ENCODE assay signal across 8 mouse cellular contexts in genomic region chr19:6339890-6340504, GRCm38 (mm10). TPM values are rescaled to one million over a fixed set of nuclear protein-coding genes. Genes with fewer than 3 reads are reported as not detected.
A peak's percentile ranks its signal among the peaks of the same experiment; 100 is the strongest.
DNase-seq lines count a peak whose midpoint lies in the region; ATAC-seq lines count a peak whose summit lies in the region.

No protein-coding gene starts in this region.

- H3K4me2 ChIP-seq in hindbrain, embryonic 14.5 days (replicated peaks): peak overlapping the region; percentile 83
- peak overlapping the region; percentile 98 for H3K4me2 ChIP-seq in liver, embryonic 11.5 days

- peaks cover 64% of the 10 kb centered on the region for H3K36me3 ChIP-seq in hindbrain, embryonic 14.5 days (replicated peaks; ENCODE audit: control insufficient read depth, insufficient read depth)
- peaks cover 16% of the 10 kb centered on the region for H3K36me3 ChIP-seq in liver, embryonic 11.5 days (ENCODE audit: control insufficient read depth, insufficient read depth, low read length)

- no peak overlapping the region for H3K9ac ChIP-seq in hindbrain, embryonic 14.5 days
- H3K9ac ChIP-seq in liver, embryonic 11.5 days (ENCODE audit: low read depth, low read length): peak overlapping the region; percentile 82

- peak; percentile 48 for DNase-seq in adrenal gland, postnatal 10 days
- no peak for DNase-seq in adrenal gland, adult 18-20 months (ENCODE audit: low spot score in 2 of 2)
- DNase-seq in hindbrain, embryonic 14.5 days (ENCODE audit: low spot score): no peak
- DNase-seq in liver, embryonic 11.5 days (ENCODE audit: low spot score): no peak
- DNase-seq in naive thymus-derived CD4-positive, alpha-beta T cell, adult 2 months (ENCODE audit: low read depth): peak; percentile 92
- DNase-seq in right cerebral cortex, postnatal 36 days (ENCODE audit: low spot score in 2 of 2): no peak
- no peak for DNase-seq in cerebellum, postnatal 14 days

- no peaks in the 10 kb centered on the region for H3K9me3 ChIP-seq in hindbrain, embryonic 14.5 days (ENCODE audit: control insufficient read depth, low read length)
- H3K9me3 ChIP-seq in liver, embryonic 11.5 days (ENCODE audit: control insufficient read depth, low read length): no peaks in the 10 kb centered on the region

- peaks cover 12% of the 10 kb centered on the region for H3K4me1 ChIP-seq in brown adipose tissue, adult 24 weeks (ENCODE audit: control insufficient read depth, insufficient read depth, insufficient read length, low read length)
- H3K4me1 ChIP-seq in hindbrain, embryonic 14.5 days (replicated peaks; ENCODE audit: control insufficient read depth, insufficient read depth, low read length): peaks cover 26% of the 10 kb centered on the region
- peaks cover 48% of the 10 kb centered on the region for H3K4me1 ChIP-seq in liver, embryonic 11.5 days (replicated peaks; ENCODE audit: control insufficient read depth, insufficient read depth, low read length)

- H3K27me3 ChIP-seq in hindbrain, embryonic 14.5 days (ENCODE audit: control insufficient read depth, insufficient read depth, low read length): no peaks in the 10 kb centered on the region
- H3K27me3 ChIP-seq in liver, embryonic 11.5 days (replicated peaks; ENCODE audit: control insufficient read depth, insufficient read depth, low read length): no peaks in the 10 kb centered on the region

- ATAC-seq in hindbrain, embryonic 14.5 days (ENCODE audit: low FRiP score): no peak
- peak; percentile 10; the same call in 1 of the 2 replicates for ATAC-seq in liver, embryonic 11.5 days (replicated peaks; ENCODE audit: low FRiP score)

- peak overlapping the region; percentile 56 for H3K4me3 ChIP-seq in brown adipose tissue, adult 24 weeks (ENCODE audit: insufficient read depth, low read depth, low read length)
- no peak overlapping the region for H3K4me3 ChIP-seq in hindbrain, embryonic 14.5 days (replicated peaks; ENCODE audit: low read length)
- H3K4me3 ChIP-seq in liver, embryonic 11.5 days (ENCODE audit: low read depth, low read length): peak overlapping the region; percentile 82; the same call in 1 of the 2 replicates

- 66% methylated on average over 15 of the region's 15 CpGs for WGBS in hindbrain, embryonic 14.5 days
- 50% methylated on average over 15 of the region's 15 CpGs for WGBS in liver, embryonic 11.5 days

- H3K27ac ChIP-seq in brown adipose tissue, adult 24 weeks (replicated peaks; ENCODE audit: low read depth, low read length): peak overlapping the region; percentile 97
- no peak overlapping the region for H3K27ac ChIP-seq in hindbrain, embryonic 14.5 days
- H3K27ac ChIP-seq in liver, embryonic 11.5 days (ENCODE audit: low read depth, low read length): peak overlapping the region; percentile 54

RNA-seq across cellular contexts. Expression of gene Map4k2, which starts 0.9 kb away (rescaled TPM):
- total RNA-seq in adrenal gland, postnatal 10 days (2021): 10 to 100 TPM; 35.9 to 54.6 TPM
- 10 to 100 TPM; 31.1 to 40.1 TPM for total RNA-seq in adrenal gland, adult 18-20 months (2021)
- polyA plus RNA-seq in brown adipose tissue, adult 24 weeks (2012; ENCODE audit: insufficient read depth, insufficient read length, missing spikeins): 7.9 and 14.0 TPM in 2 replicates
- polyA plus RNA-seq in hindbrain, embryonic 14.5 days (2014; fragmentation: Nextera tagmentation; extraction: Ambion mirVana): 12.4 and 15.4 TPM in 2 replicates
- polyA plus RNA-seq in liver, embryonic 11.5 days (2014; fragmentation: Nextera tagmentation; extraction: Ambion mirVana): 12.9 and 14.2 TPM in 2 replicates

RNA-seq across cellular contexts. Expression of gene Men1, which starts 5.2 kb away (rescaled TPM):
- 10 to 100 TPM; 37.1 to 38.7 TPM for total RNA-seq in adrenal gland, postnatal 10 days (2021)
- total RNA-seq in adrenal gland, adult 18-20 months (2021): 10 to 100 TPM; 48.2 to 54.2 TPM
- 13.9 and 22.2 TPM in 2 replicates for polyA plus RNA-seq in brown adipose tissue, adult 24 weeks (2012; ENCODE audit: insufficient read depth, insufficient read length, missing spikeins)
- 46.7 and 51.5 TPM in 2 replicates for polyA plus RNA-seq in hindbrain, embryonic 14.5 days (2014; fragmentation: Nextera tagmentation; extraction: Ambion mirVana)
- polyA plus RNA-seq in liver, embryonic 11.5 days (2014; fragmentation: Nextera tagmentation; extraction: Ambion mirVana): 53.8 and 59.7 TPM in 2 replicates

RNA-seq across cellular contexts. Expression of gene Sf1, which starts 23.5 kb away (rescaled TPM):
- 100 to 1,000 TPM; 166 to 186 TPM for total RNA-seq in adrenal gland, postnatal 10 days (2021)
- total RNA-seq in adrenal gland, adult 18-20 months (2021): 100 to 1,000 TPM; 233 to 277 TPM
- 47.9 and 56.8 TPM in 2 replicates for polyA plus RNA-seq in brown adipose tissue, adult 24 weeks (2012; ENCODE audit: insufficient read depth, insufficient read length, missing spikeins)
- 103 and 112 TPM in 2 replicates for polyA plus RNA-seq in hindbrain, embryonic 14.5 days (2014; fragmentation: Nextera tagmentation; extraction: Ambion mirVana)
- polyA plus RNA-seq in liver, embryonic 11.5 days (2014; fragmentation: Nextera tagmentation; extraction: Ambion mirVana): 194 and 203 TPM in 2 replicates

RNA-seq across cellular contexts. Expression of gene Cdc42bpg, which starts 33.7 kb away (rescaled TPM):
- total RNA-seq in adrenal gland, postnatal 10 days (2021): 10 to 100 TPM; 10.3 to 11.6 TPM
- total RNA-seq in adrenal gland, adult 18-20 months (2021): 10 to 100 TPM; 15.1 to 19.3 TPM
- 2.5 and 2.8 TPM in 2 replicates for polyA plus RNA-seq in brown adipose tissue, adult 24 weeks (2012; ENCODE audit: insufficient read depth, insufficient read length, missing spikeins)
- 0.56 and 0.63 TPM in 2 replicates for polyA plus RNA-seq in hindbrain, embryonic 14.5 days (2014; fragmentation: Nextera tagmentation; extraction: Ambion mirVana)
- 0.26 and 1.2 TPM in 2 replicates for polyA plus RNA-seq in liver, embryonic 11.5 days (2014; fragmentation: Nextera tagmentation; extraction: Ambion mirVana)

RNA-seq across cellular contexts. Expression of gene Pygm, which starts 44.2 kb away (rescaled TPM):
- total RNA-seq in adrenal gland, postnatal 10 days (2021): 100 to 1,000 TPM in 1 of 2 experiments, 10 to 100 TPM in 1; 92.0 to 223 TPM
- 10 to 100 TPM; 55.0 to 65.0 TPM for total RNA-seq in adrenal gland, adult 18-20 months (2021)
- polyA plus RNA-seq in brown adipose tissue, adult 24 weeks (2012; ENCODE audit: insufficient read depth, insufficient read length, missing spikeins): 28.7 and 48.3 TPM in 2 replicates
- 6.2 and 6.8 TPM in 2 replicates for polyA plus RNA-seq in hindbrain, embryonic 14.5 days (2014; fragmentation: Nextera tagmentation; extraction: Ambion mirVana)
- 1.4 and 4.3 TPM in 2 replicates for polyA plus RNA-seq in liver, embryonic 11.5 days (2014; fragmentation: Nextera tagmentation; extraction: Ambion mirVana)

Comparison
In these comparisons a context has a peak if more than half of its experiments do, and no peak if none do; other contexts are left out.
1. DNase-seq: peak in adrenal gland, postnatal 10 days (single experiment) and naive thymus-derived CD4-positive, alpha-beta T cell, adult 2 months (single experiment); none in adrenal gland, adult 18-20 months (0 of 2), hindbrain, embryonic 14.5 days (single experiment), liver, embryonic 11.5 days (single experiment), right cerebral cortex, postnatal 36 days (0 of 2) and cerebellum, postnatal 14 days (0 of 2).